Mouse (Mus musculus): ENCODE results near the gene Sf3a2. TPM values are rescaled to one million over a fixed set of nuclear protein-coding genes. Genes with fewer than 3 reads are reported as not detected.

Gene Sf3a2
- polyA plus RNA-seq, 1 experiment from 2014 or later, result 77.7 TPM

DNA sequence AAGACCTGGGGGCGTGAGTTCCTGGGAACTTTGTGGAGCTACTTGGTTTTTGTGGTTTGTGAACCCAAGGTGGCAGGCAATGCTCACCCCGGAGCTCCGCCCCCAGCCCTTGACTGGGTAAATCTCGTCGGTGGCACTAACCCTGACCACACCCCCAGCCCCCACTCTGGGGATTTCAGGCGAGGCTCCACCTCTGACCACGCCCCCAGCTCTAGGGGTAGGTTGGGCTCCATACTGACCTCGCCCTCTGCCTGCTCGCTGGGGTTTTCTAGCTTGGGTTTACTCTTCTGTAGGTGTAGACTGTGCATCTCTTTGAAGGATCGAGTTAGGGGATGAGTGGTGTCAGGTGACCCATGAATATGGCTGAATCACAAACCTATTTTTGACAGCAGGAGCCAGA is 50.6 kb downstream of the Sf3a2 start:
- H3K4me1 ChIP-seq (ENCODE audit: control insufficient read depth, insufficient read depth, low read length), result 0 out of 2 replicates have a peak, but pooled peaks cover 5% of the 10 kb centered on the region
- no peak overlapping the region for H3K9ac ChIP-seq (replicated peaks; ENCODE audit: low read depth, low read length)
- peaks cover 22% of the 10 kb centered on the region for H3K36me3 ChIP-seq (ENCODE audit: control insufficient read depth, insufficient read depth, low read length)
- H3K27ac ChIP-seq (ENCODE audit: low read length), result no peak overlapping the region
- H3K9me3 ChIP-seq (ENCODE audit: control insufficient read depth, low read depth, low read length), result no peaks in the 10 kb centered on the region
- peaks cover 19% of the 10 kb centered on the region for H3K27me3 ChIP-seq (ENCODE audit: control insufficient read depth, insufficient read depth, low read length)
- no peak overlapping the region for H3K4me2 ChIP-seq (replicated peaks; ENCODE audit: low read depth, low read length)
- no peak overlapping the region for H3K4me3 ChIP-seq (ENCODE audit: low read depth, low read length)
- 7% methylated on average over 10 of the region's 10 CpGs for WGBS
- peak; percentile 69 for ATAC-seq (ENCODE audit: insufficient number of reproducible peaks, insufficient read depth, low FRiP score, low read depth)

MicroRNAs within 50 kb of the gene (microRNA counts, 519-probe panel; counts per million panel counts)
- not detected for microRNA mmu-miR-1982

Small RNAs within 50 kb of the gene (microRNA-seq; reads per million reads assigned to microRNA genes)
- gene Mir1982, result 2.9 reads per million, percentile 3 among the genes with 10 or more reads in this experiment

Other genes starting within 250 kb of the Sf3a2 start
- gene Rexo1, start 236.6 kb upstream of the Sf3a2 start, polyA plus RNA-seq (2014; fragmentation: Nextera tagmentation; extraction: Ambion mirVana), result 22.9 and 24.3 TPM in 2 replicates
- 8.1 and 8.4 TPM in 2 replicates for gene Klf16, start 220.9 kb upstream of the Sf3a2 start, polyA plus RNA-seq (2014; fragmentation: Nextera tagmentation; extraction: Ambion mirVana)
- 89.7 and 104 TPM in 2 replicates for gene Abhd17a, start 207.9 kb upstream of the Sf3a2 start, polyA plus RNA-seq (2014; fragmentation: Nextera tagmentation; extraction: Ambion mirVana)
- 95.9 and 106 TPM in 2 replicates for gene Scamp4, start 195.3 kb upstream of the Sf3a2 start, polyA plus RNA-seq (2014; fragmentation: Nextera tagmentation; extraction: Ambion mirVana)
- 7.7 and 7.9 TPM in 2 replicates for gene Adat3, start 195.3 kb upstream of the Sf3a2 start, polyA plus RNA-seq (2014; fragmentation: Nextera tagmentation; extraction: Ambion mirVana)
- 1.5 and 2.3 TPM in 2 replicates for gene Gm49322, start 192.2 kb upstream of the Sf3a2 start, polyA plus RNA-seq (2014; fragmentation: Nextera tagmentation; extraction: Ambion mirVana)
- 43.5 and 67.4 TPM in 2 replicates for gene Csnk1g2, start 175.4 kb upstream of the Sf3a2 start, polyA plus RNA-seq (2014; fragmentation: Nextera tagmentation; extraction: Ambion mirVana)
- 46.3 and 64.2 TPM in 2 replicates for gene Btbd2, start 141.1 kb upstream of the Sf3a2 start, polyA plus RNA-seq (2014; fragmentation: Nextera tagmentation; extraction: Ambion mirVana)
- 71.3 and 75.5 TPM in 2 replicates for gene Mknk2, start 120.1 kb upstream of the Sf3a2 start, polyA plus RNA-seq (2014; fragmentation: Nextera tagmentation; extraction: Ambion mirVana)
- gene Mob3a, start 96.2 kb upstream of the Sf3a2 start, polyA plus RNA-seq (2014; fragmentation: Nextera tagmentation; extraction: Ambion mirVana), result 47.9 and 51.1 TPM in 2 replicates
- gene Izumo4, start 96.0 kb upstream of the Sf3a2 start, polyA plus RNA-seq (2014; fragmentation: Nextera tagmentation; extraction: Ambion mirVana), result 16.7 and 18.4 TPM in 2 replicates
- gene Ap3d1, start 55.9 kb upstream of the Sf3a2 start, polyA plus RNA-seq (2014; fragmentation: Nextera tagmentation; extraction: Ambion mirVana), result 81.7 and 85.8 TPM in 2 replicates
- 24.5 and 25.8 TPM in 2 replicates for gene Dot1l, start 43.0 kb upstream of the Sf3a2 start, polyA plus RNA-seq (2014; fragmentation: Nextera tagmentation; extraction: Ambion mirVana)
- 110 and 116 TPM in 2 replicates for gene Plekhj1, start 428 bp downstream of the Sf3a2 start, polyA plus RNA-seq (2014; fragmentation: Nextera tagmentation; extraction: Ambion mirVana)
- not detected in 2 replicates for gene Amh, start 7.0 kb downstream of the Sf3a2 start, polyA plus RNA-seq (2014; fragmentation: Nextera tagmentation; extraction: Ambion mirVana)
- gene Jsrp1, start 15.3 kb downstream of the Sf3a2 start, polyA plus RNA-seq (2014; fragmentation: Nextera tagmentation; extraction: Ambion mirVana), result 0.45 and 1.4 TPM in 2 replicates
- gene Oaz1, start 28.5 kb downstream of the Sf3a2 start, polyA plus RNA-seq (2014; fragmentation: Nextera tagmentation; extraction: Ambion mirVana), result 1,724 and 1,898 TPM in 2 replicates
- gene Lingo3, start 45.8 kb downstream of the Sf3a2 start, polyA plus RNA-seq (2014; fragmentation: Nextera tagmentation; extraction: Ambion mirVana), result 0.07 and 0.23 TPM in 2 replicates
- 321 and 361 TPM in 2 replicates for gene Lsm7, start 57.0 kb downstream of the Sf3a2 start, polyA plus RNA-seq (2014; fragmentation: Nextera tagmentation; extraction: Ambion mirVana)
- gene Sppl2b, start 57.1 kb downstream of the Sf3a2 start, polyA plus RNA-seq (2014; fragmentation: Nextera tagmentation; extraction: Ambion mirVana), result 31.9 and 33.0 TPM in 2 replicates
- 0.07 TPM in 1 of 2 replicates, not detected in the other for gene Tmprss9, start 73.7 kb downstream of the Sf3a2 start, polyA plus RNA-seq (2014; fragmentation: Nextera tagmentation; extraction: Ambion mirVana)
- gene Timm13, start 102.8 kb downstream of the Sf3a2 start, polyA plus RNA-seq (2014; fragmentation: Nextera tagmentation; extraction: Ambion mirVana), result 340 and 345 TPM in 2 replicates
- gene Lmnb2, start 120.0 kb downstream of the Sf3a2 start, polyA plus RNA-seq (2014; fragmentation: Nextera tagmentation; extraction: Ambion mirVana), result 12.1 and 14.6 TPM in 2 replicates
- 16.1 and 20.7 TPM in 2 replicates for gene Gadd45b, start 131.9 kb downstream of the Sf3a2 start, polyA plus RNA-seq (2014; fragmentation: Nextera tagmentation; extraction: Ambion mirVana)
- gene Gng7, start 216.7 kb downstream of the Sf3a2 start, polyA plus RNA-seq (2014; fragmentation: Nextera tagmentation; extraction: Ambion mirVana), result 4.7 and 5.9 TPM in 2 replicates
- gene Diras1, start 227.5 kb downstream of the Sf3a2 start, polyA plus RNA-seq (2014; fragmentation: Nextera tagmentation; extraction: Ambion mirVana), result 0.20 and 0.41 TPM in 2 replicates
- 10.3 and 11.9 TPM in 2 replicates for gene Slc39a3, start 239.2 kb downstream of the Sf3a2 start, polyA plus RNA-seq (2014; fragmentation: Nextera tagmentation; extraction: Ambion mirVana)

All from stomach, embryonic 14.5 days (tissue).